Mouse (Mus musculus) kidney, adult 2 months (tissue): ENCODE measurements at regions not wholly inside any gene's neighbourhood (a gene's known extent, or its start where the extent isn't known, plus 50 kb on each side); places are given as distances from the start of the nearest gene placed in this dataset.

ENCODE experiments used
- CTCF ChIP-seq: fragments of 200-500 bp; conservative IDR thresholded peaks from 2 replicates; pipeline ENCODE4 v1.5.1; 2011; ENCODE audit warnings: low read depth, mild to moderate bottlenecking, control low read depth, low read length, moderate library complexity, mixed read lengths; ENCODE audit not compliant: insufficient read depth, insufficient read length
- POLR2A ChIP-seq: fragments of 200-500 bp; IDR thresholded peaks from one replicate; pipeline ENCODE4 v1.6.1; 2011; ENCODE audit warnings: low read depth, low read length, control low read depth

DNA sequence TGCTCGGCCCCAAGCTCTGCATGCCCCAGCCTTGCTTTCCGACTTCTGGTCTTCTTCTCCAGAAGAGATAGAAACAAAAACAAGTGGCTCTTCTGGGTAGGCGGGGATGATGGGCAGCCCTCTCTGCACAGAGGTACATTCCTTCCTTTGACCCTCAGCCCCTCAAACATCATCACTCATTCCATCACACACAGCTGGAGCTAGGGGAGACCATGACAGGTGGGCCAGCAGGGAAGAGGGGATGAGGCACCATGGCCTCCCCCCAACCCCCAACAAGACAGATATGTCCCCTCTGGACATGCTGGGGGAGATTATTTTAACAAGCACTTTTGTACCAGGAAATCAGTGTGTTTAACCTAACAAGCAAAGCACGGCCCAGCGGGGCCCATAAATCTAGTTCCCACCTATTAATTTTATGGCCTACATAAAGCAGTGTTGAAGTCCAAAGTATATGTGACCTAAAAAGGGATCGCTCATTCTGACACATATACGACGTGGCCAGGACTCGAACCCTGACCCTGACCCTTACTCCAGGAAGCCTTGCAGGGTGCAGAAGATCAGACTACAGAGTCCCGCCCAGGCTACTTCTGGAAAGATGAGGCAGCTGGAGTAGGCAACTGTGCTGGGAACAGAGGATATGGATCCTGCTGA is 183.7 kb downstream of the Cyp26b1 start:
- no peak for TF ChIP-seq CTCF
- no peak for TF ChIP-seq POLR2A
